Mouse (Mus musculus): ENCODE data around the gene Gm26602.

Gene Gm26602

GRCm38 (mm10) chr10:79910556-79910955 is at the start of gene Gm26602:
Gene Gm26602, plus strand, starts transcription at chr10:79910856.
- in situ Hi-C loops (cut with MboI, MseI): loop anchor here (10.0 kb wide), 1 partner anchor 1336 kb away; the partner anchor contains the start of gene Ilvbl

GRCm38 (mm10) chr10:79861230-79862048 is 49.2 kb upstream of the Gm26602 start:
- in situ Hi-C loops (cut with MboI, MseI): no loop called here

DNA sequence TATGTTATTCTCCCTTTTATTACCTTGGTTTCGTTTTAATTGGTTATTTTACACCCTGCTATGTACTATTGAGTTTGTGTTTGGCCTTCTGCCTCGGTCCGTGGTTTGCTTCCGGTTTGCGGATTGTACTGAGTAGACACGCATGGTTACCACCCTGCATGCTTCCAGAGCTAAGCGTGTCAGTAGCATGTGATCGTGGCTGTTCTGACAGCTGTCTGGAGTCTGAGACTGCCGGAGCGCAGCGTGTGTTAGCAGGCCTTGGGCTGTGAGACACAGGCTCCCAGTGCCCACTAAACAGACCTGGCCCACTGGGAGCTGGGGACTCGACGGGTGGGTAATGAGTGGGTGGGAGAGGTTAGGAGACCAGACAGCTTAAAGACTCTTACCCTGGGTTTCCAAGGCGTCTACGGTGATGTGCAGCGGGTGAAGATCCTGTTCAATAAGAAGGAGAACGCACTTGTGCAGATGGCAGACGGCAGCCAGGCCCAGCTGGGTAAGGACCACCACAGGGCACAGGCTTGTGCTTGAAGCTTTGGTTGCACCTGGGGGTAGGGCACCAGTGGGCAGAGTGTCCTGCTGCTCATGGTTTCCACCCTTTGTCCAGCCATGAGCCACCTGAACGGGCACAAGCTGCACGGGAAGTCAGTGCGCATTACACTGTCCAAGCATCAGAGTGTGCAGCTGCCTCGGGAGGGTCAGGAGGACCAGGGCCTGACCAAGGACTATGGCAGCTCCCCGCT is 48.4 kb upstream of the Gm26602 start:
- in situ Hi-C loops (cut with MboI, MseI): no loop called here

GRCm38 (mm10) chr10:79862925-79863324 is 47.7 kb upstream of the Gm26602 start:
- in situ Hi-C loops (cut with MboI, MseI): no loop called here

- in situ Hi-C loops (cut with MboI, MseI): no loop called here
Observed at GRCm38 (mm10) chr10:79864351-79865188, 46.1 kb upstream of the Gm26602 start.

DNA sequence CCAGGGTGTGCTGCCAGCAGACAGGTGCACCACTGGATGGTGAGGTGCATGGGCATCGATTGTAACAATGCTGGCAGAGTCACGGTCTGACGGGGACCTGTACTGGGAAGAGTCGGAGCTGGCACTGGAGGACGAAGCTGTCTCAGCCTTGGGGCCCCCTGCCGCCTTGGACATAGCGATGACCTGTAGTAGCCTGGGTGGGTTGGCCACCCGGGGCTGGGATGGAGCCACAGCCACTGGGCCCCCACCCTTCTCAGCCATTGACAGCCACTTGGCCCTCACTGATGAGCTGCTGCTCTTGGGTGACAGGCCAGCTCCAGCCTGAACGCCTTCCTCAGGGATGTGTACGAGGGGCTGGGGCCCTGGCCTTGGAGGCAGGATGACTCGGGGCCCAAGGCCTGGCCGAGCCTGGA is 45.5 kb upstream of the Gm26602 start:
- in situ Hi-C loops (cut with MboI, MseI): no loop called here

DNA sequence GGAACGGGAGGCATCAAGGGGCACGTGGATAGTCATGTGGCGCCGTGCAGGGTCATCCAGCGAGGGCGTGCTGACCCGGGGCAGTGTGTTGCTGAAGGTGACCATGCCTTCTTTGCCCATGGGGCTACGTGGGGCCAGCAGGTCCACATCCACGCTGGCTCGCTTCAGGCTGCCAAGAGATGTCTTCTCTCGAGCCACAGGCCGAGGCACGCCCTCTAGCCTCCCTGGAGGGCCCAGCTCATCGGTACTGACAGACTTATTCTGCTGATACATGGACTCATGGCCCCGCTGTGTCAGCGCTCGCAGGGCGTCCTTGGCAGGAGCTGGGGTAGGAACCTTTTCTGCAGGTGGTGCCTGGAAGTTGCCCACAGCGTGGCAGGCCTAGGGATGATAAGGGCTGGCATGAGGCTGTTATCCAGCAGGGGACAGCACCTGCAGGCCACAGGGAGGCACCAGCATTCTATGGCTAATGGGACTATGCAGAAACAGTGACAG is 44.8 kb upstream of the Gm26602 start:
- in situ Hi-C loops (cut with MboI, MseI): no loop called here

DNA sequence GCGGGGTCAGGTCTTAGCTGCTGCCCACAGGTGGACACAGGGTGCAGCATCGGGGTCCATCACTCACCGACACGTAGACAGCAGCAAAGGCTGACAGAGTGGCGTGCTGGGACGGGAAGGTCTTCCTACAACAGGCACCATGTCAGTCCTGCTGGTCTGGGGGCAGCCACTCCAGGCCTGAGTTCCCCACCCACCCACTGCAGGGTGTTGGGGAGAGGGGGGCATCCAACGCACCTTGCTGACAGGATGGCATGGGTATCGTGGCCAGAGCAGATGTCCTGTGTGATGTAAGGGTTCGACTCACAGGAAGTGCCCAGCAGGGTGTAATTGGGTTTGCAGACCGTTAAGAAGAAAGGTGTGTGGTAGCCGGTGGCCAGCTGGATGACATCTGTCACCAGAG is 44.1 kb upstream of the Gm26602 start:
- in situ Hi-C loops (cut with MboI, MseI): no loop called here

DNA sequence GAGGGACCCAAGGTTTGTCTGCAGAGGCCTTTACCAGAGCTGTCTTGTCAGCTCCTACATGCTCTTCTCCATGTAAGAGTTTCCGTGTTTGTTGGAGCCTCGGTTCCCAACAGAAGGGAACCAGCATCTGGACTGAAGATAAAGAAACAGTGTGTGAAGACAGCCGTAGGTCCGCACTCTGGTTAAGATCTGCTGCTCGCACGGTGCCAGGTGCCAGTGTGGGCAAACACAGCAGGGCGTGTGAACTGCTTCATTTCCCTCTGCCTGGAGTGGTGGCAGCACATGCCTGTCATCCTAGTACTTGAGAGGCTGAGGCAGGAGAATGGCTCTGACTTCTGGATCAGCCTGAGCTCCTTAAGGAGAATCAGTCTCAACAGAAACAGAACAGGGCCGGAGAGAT is 38.8 kb upstream of the Gm26602 start:
- in situ Hi-C loops (cut with MboI, MseI): no loop called here

GRCm38 (mm10) chr10:79872862-79873261 is 37.8 kb upstream of the Gm26602 start:
- in situ Hi-C loops (cut with MboI, MseI): no loop called here

GRCm38 (mm10) chr10:79873313-79873712 is 37.3 kb upstream of the Gm26602 start:
- in situ Hi-C loops (cut with MboI, MseI): no loop called here

DNA sequence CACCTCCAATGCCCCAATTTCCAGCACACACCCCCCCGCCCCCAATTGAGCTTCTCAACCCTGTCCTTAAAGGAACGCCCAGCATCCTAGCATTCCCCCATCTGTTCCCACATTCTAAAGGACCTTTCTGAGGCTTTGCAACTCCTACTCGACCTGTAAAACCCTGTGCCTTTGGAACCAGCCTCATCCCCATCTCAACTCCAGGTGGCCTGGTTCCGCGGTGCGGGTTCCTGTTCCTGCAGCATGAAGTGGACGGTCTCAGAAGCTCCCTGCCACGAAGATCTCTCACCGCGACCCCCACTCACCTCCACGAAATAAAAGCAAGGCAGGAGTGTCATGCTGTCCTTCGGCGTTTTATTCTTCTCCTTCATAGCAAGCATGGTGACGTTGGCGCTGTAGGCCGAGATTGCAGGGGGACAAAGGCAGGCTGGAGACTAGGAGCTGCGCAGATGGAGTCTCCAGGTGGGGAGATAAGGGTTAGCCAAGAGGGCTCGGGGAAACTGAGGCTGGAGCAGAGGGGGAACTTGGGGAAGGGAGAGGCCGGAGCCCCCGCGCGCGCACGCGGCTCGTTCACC is 36.9 kb upstream of the Gm26602 start:
- in situ Hi-C loops (cut with MboI, MseI): no loop called here

GRCm38 (mm10) chr10:79874290-79874862 is 36.3 kb upstream of the Gm26602 start, which contains the start of the genes Prtn3 and Plppr3:
Gene Prtn3, plus strand, starts transcription at chr10:79874476.
Gene Plppr3, minus strand, starts transcription at chr10:79874634.
- in situ Hi-C loops (cut with MboI, MseI): no loop called here

- in situ Hi-C loops (cut with MboI, MseI): no loop called here
Observed at GRCm38 (mm10) chr10:79877174-79877573, 33.5 kb upstream of the Gm26602 start.

- in situ Hi-C loops (cut with MboI, MseI): no loop called here
Observed at GRCm38 (mm10) chr10:79877757-79878156, 32.9 kb upstream of the Gm26602 start.

- in situ Hi-C loops (cut with MboI, MseI): no loop called here
Observed at GRCm38 (mm10) chr10:79879527-79879926, 31.1 kb upstream of the Gm26602 start.

- in situ Hi-C loops (cut with MboI, MseI): no loop called here
Observed at GRCm38 (mm10) chr10:79880721-79881120, 29.9 kb upstream of the Gm26602 start.

- in situ Hi-C loops (cut with MboI, MseI): no loop called here
Observed at GRCm38 (mm10) chr10:79881981-79882380, 28.7 kb upstream of the Gm26602 start.

GRCm38 (mm10) chr10:79883297-79884084 is 27.2 kb upstream of the Gm26602 start:
- in situ Hi-C loops (cut with MboI, MseI): no loop called here

DNA sequence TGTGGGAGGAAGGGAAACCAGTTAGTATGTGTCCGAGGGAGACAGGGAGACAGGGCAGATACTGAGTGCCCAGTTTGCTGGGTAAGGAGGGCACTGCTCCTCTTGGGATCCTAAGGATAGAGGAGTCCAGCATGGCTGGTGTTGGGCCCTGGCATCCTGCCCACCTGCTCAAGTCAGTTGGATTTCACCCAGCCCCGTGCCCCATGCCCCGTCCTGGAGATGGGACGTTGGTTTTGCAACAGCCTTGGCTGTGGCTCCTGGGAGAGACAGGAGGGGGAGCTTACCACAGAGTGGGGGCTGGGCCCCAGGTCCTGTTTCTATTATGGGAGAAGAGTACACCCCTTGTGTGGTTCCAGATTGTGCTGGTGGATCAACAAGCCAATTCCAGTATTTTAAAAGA is 26.2 kb upstream of the Gm26602 start:
- in situ Hi-C loops (cut with MboI, MseI): no loop called here
